Mouse (Mus musculus) adrenal gland, adult 18-20 months (tissue): ENCODE data around the gene Nat10. TPM values are rescaled to one million over a fixed set of nuclear protein-coding genes. Genes with fewer than 3 reads are reported as not detected.

Experiments
- DNase-seq, 2 experiments: peaks; one replicate each; pipeline ENCODE4 v3.0.0; 2021 to 2022; ENCODE audit warnings: low spot score in 2 of 2
- total RNA-seq, 2 experiments: library from RNA; stranded (reverse); gene quantifications; 1 replicate in 1 of 2; 2 replicates in 1 of 2; pipeline ENCODE4 v1.2.3; 2021

Nat10 gene
- total RNA-seq, 2 experiments from 2014 or later = 33.7 to 41.3 TPM

- DNase-seq = no peak
Observed at GRCm38 (mm10) chr2:103694777-103695563, 66.1 kb downstream of the Nat10 start.

DNA sequence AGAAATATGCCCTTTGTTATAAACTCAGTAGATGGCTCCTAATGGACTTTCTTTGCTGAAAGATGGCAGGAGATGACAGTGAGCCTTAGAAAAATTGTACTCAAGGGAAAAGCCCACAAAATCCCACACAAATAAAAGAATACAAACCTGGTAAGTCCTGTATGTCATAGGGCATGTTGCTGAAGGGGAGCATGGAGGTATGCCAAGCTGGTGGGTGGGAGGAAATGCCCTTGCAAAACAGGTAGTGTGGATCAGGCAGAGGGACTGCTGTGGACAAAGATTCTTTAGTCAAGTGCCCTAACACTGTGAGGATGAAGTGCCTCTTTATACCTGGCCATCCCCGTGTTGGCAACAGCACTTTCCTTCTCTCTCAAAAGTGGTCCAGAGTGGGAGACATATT, 68.3 kb downstream of the Nat10 start:
- DNase-seq = no peak

DNA sequence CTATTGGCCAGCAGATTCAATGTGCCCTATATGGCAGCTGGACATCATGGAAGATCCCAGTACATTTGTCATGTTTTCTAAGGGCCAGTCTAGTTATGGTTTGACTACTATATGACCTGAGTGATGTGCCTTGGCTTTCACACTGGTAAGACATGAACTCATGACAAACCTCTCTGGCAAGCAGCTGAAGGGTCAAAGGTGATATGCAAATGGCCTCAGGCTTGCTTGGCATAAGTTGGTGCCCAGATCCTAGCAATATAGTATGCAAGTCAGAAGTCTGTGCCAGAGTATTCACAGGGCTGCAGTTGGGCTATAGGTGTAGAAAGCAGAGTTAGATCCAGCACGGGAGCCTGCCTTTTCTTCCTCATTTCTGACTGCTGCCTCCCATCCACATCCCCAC, 69.8 kb downstream of the Nat10 start:
- DNase-seq = no peak

DNA sequence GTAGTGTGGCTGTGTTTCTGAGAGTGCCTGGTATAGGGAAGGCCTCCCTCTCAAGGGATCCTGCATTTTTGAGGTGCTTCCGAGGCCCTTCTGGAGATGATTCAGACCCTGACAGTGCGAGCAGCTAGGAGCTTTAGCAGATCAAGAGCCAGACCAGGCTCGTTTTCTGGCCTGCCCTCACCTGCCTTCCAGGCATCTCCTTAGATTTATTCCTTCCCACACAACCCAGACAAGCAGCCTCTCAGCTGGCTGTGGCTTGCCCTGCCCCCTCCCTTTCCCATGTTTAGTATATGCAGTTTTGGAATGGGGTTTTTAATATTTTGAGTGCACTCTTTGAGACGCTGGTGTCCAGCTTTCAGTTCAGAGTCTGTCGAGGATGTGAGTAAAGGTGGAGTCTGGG, 70.2 kb downstream of the Nat10 start:
- DNase-seq = no peak

- no peak for DNase-seq
Observed at GRCm38 (mm10) chr2:103690425-103690824, 70.6 kb downstream of the Nat10 start.

DNA sequence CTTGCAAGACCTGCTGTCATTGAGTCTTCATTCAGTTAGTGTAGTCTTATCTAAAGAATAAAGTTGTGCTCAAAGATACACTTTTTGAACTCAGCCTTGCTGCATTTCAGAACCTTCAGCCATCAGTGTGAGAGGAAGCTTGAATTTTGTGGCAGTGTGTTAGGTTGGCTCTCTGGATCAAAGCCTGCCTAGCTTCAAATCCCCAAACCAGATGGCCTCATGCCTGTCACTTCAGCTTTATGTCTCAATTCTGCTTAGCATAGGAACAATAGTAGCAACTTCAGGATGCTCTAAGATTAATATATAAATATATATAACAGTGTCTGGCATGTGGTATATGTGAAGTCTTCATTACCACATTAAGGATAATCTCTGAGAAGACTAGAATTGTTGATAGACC, 73.2 kb downstream of the Nat10 start:
- DNase-seq = no peak

DNA sequence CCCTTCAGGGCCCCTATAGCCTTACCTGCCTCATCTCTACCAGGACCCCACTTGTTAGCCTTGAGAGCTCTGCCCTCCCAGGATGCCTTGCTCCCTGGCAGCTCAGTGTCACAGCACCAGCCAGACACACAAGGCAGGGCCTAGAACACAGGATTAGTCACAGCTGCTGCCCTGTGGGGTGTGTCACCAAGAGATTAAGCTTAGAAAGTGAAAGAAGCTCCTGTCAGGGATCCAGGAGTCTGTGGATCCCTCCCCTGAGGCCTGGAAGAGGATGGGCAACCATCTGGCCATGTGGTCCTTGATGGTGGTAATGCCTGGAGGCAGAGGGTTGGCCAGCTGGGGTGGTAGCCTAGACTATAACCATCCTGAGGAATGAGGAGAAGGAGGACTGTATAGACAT, 73.9 kb downstream of the Nat10 start:
- DNase-seq = no peak

DNA sequence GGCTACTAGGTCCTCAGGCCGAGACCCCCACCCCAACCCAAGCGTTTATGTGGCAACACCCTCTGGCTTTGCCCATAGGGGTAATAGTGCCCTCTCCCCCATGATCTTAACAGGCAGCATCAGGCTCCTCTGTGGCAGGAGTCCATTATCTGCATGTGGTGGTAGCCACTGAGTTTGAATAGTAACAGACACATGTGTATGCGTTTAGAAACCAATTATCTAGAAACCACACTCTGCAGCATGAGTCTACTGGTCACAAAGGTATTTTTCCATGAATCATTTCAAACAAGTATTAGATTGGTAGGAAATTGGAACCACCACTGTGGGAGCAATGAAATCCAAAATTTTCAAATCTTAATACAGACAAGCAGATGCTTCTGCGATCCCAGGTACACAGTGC, 75.5 kb downstream of the Nat10 start:
- no peak for DNase-seq

GRCm38 (mm10) chr2:103684926-103685577, 76.0 kb downstream of the Nat10 start:
- DNase-seq = no peak

DNA sequence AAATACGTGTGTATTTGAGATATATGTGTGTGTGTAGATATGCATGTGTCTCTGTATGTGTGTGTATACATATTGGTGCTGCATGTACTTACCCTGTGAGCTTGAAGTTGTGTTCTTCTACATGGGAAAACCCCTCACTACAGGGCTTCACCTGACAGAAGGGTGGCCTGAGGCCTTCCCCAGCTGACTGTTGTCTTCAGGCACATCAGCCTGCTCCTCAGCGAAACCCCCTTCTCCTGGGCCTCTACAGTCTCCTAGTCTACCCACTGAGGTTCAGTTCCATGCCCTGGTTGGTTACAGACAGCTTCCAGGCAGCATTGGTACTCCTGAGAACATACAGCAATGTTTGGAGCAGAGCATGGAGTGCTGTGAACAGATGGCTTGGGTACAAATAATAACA, 76.6 kb downstream of the Nat10 start:
- no peak for DNase-seq

- DNase-seq = no peak
Observed at GRCm38 (mm10) chr2:103682927-103683442, 78.1 kb downstream of the Nat10 start.

GRCm38 (mm10) chr2:103682261-103682722, 78.8 kb downstream of the Nat10 start:
- DNase-seq = no peak

- DNase-seq = no peak
Observed at GRCm38 (mm10) chr2:103681149-103681548, 79.9 kb downstream of the Nat10 start.

DNA sequence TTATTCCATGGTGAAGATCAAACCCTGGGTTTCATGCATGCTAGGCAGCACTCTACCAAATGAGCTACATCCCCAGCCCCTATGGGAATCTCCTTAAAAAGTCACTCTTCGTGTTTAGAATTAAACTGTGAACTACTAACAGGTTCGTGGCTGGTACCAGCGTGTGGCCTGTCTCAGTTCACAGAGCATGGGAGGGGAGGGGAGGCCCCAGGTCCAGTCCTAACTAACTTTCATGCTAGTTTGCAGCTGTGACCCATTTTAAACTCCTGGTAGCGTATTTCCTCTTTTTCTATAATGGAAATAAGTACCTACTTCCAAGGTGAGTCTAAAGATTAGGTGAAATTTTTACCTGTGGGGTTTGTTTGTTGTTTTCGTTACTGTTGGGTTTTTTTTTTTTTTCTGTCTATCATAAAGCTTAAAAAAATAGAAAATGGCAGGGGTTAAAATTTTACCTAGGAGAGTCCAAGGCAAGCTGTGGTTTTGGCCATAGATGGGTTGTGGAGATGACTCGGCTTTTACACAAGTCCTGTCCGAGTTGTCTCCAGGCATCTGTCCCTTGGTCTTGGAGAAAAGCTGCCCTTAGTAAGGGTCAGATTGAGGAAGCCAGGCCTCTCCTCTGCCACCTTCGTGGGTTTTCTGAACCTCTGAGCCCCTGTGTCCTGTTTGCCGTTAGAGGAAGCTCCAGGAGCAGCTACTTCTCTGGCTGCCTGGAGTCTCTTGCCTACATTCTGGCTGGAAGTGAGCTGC, 80.5 kb downstream of the Nat10 start:
- DNase-seq = no peak

DNA sequence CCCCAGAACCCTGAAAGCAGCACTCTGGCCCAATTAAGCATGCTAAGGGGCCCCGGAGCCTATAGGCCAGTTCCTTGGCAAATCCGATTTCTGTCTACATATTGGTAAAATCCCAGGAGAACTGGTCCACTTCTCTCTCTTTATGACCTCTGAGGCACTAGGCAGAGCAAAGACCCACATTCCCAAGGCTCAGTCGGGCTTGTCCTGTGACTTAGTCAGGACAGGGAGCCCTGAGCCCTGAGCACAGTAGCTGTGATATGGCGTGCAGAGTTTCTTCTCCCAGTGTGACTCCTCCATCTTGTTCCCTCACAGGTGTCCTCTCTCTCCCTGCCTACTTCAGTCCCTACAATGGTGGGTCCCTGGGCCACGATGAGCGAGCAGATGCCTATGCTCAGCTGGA, 82.6 kb downstream of the Nat10 start:
- no peak for DNase-seq

- DNase-seq = no peak
Observed at GRCm38 (mm10) chr2:103677614-103678369, 83.3 kb downstream of the Nat10 start.

- no peak for DNase-seq
Observed at GRCm38 (mm10) chr2:103676808-103677207, 84.3 kb downstream of the Nat10 start.

DNA sequence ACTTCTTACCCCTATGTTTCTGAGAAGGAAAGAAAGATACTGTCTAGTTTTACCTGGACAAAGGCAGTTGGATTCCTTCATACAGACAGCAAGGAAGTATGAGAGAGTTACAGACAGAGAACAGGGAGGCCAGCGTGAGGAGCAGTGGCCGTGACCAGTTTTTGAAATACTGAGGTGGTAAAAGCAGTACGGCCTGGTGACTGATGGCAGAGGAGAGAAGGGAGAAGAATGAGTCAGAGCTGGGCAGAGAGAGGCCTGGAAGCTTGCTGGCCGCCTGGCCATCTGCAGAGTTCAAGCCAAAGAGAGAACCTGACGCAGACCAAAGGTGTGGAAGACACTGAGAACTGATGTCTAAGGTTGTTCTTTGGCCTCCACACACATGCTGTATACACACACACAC, 85.7 kb downstream of the Nat10 start:
- no peak for DNase-seq

DNA sequence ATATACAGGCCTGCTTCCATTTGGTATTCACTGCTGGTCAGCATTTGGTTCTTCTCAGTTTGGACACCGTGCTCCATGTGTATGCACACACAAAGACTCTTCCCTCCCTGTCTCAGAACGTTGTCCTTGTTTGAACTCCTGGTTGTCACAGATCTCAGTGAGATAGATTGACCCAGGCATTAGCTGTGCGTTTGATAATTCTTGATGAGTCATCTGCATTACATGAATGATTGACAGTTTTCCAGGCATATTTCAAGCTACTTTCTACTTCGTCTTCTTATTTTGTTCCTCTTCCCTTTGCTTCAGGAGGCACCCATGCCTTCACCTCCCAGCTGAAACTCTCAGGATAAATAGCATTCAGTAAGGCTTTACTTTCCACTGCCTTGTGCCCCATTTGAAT, 87.5 kb downstream of the Nat10 start:
- DNase-seq = no peak

DNA sequence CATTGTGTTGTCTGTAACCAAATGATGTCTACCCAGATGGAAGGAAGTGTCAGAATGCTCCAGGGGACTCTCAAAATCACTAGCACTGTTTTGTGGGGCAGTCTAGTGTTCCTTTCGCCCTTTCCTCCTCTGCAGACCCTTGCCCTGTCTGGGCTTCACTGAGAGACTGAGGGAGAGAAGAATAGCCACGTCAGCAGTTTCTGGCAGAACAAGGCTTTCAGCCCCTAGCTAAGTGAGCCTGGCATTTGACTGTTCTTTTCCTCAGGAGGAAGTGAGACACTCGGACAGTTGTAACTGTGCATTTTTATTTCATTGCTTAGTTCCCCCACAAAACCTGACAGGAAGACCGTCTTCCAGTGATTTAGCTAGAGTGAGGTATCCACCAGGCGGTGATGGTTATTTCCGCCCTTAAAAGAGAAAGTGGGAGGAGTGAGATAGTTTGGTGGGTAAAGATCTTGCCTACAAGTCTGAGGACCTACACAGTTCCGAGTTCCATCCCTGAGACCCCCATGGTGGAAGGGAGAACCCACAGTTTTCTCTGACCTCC, 88.4 kb downstream of the Nat10 start:
- DNase-seq = no peak
